Mouse (Mus musculus): ENCODE results near the gene Rplp2.

DNA sequence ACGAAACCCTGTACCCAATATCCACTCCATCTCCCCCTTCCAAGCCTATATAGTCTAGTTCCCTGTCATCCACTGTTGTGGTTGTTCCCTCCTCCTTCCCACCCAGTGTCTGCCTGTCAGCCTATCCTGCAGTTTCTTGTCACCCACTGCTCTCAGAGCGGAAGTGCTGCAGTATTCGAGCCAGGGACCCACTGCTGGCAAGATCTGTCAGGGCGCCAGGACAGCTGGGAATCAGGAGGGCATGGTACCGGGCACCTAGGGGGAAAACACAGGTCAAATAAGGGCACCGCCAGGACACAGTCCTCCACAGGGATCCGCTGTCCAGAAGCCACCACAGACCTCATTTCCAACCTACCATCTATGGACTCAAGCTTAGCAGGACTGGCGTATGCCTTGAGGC lies 36.5 kb upstream of the Rplp2 start:
- no peak for TF ChIP-seq CTCF (conservative IDR thresholded peaks at IDR 0.05; ENCODE audit: insufficient read depth, insufficient read length, low read depth, low read length)
- TF ChIP-seq POLR2A (IDR thresholded peaks at IDR 0.05; ENCODE audit: low read depth, low read length), result no peak
